Mouse (Mus musculus) lung, embryonic 16.5 days (tissue): ENCODE data around the gene Pcnx. TPM values are rescaled to one million over a fixed set of nuclear protein-coding genes. Genes with fewer than 3 reads are reported as not detected.

Source experiments
- ATAC-seq: fragments of 200-750 bp; cut with Nextera tagmentation; 2 replicates; pipeline ENCODE4 v1.8.0; 2017; ENCODE audit warnings: low read depth, mild to moderate bottlenecking, moderate library complexity
- H3K27ac ChIP-seq: fragments of 300-500 bp; sonication (generic); 2 replicates; pipeline ENCODE4 v1.5.1; 2014; ENCODE audit warnings: mild to moderate bottlenecking, control low read depth, low read length
- H3K27me3 ChIP-seq: fragments of 300-500 bp; sonication (generic); 2 replicates; pipeline ENCODE4 v1.6.1; 2014; ENCODE audit warnings: low read depth, low read length, mixed read lengths; ENCODE audit not compliant: control insufficient read depth, insufficient read depth
- H3K36me3 ChIP-seq: fragments of 300-500 bp; sonication (generic); 2 replicates; pipeline ENCODE4 v1.6.1; 2014; ENCODE audit warnings: low read length; ENCODE audit not compliant: control insufficient read depth, insufficient read depth
- H3K4me1 ChIP-seq: fragments of 300-500 bp; sonication (generic); replicated peaks from 2 replicates; pipeline ENCODE4 v1.6.1; 2014; ENCODE audit warnings: low read length, mixed read lengths; ENCODE audit not compliant: control insufficient read depth, insufficient read depth
- H3K4me2 ChIP-seq: fragments of 300-500 bp; sonication (generic); 2 replicates; pipeline ENCODE4 v1.6.1; 2014; ENCODE audit warnings: low read depth, low read length, control low read depth
- H3K4me3 ChIP-seq: fragments of 300-500 bp; sonication (generic); 2 replicates; pipeline ENCODE4 v1.5.1; 2014; ENCODE audit warnings: mild to moderate bottlenecking, low read length, control low read depth
- H3K9ac ChIP-seq: fragments of 300-500 bp; sonication (generic); 2 replicates; pipeline ENCODE4 v1.6.1; 2014; ENCODE audit warnings: low read length, control low read depth
- H3K9me3 ChIP-seq: fragments of 300-500 bp; sonication (generic); 2 replicates; pipeline ENCODE4 v1.6.1; 2016; ENCODE audit warnings: low read length; ENCODE audit not compliant: control insufficient read depth
- WGBS: fragments of 180-500 bp; shearing (Covaris S2); extraction: QIAGEN DNeasy Blood & Tissue Kit; methylation state at CpG from one replicate; pipeline ENCODE4 v1.1.7; 2014; 5-methylcytosine and 5-hydroxymethylcytosine counted together
- polyA plus RNA-seq: library from polyadenylated mRNA; unstranded; fragments of >200 nt; fragmentation: Nextera tagmentation; extraction: Ambion mirVana; gene quantifications from 2 replicates; pipeline ENCODE4 v1.2.1, GENCODE M21; 2015

The Pcnx gene
- polyA plus RNA-seq, 1 experiment from 2014 or later: 15.2 TPM

DNA sequence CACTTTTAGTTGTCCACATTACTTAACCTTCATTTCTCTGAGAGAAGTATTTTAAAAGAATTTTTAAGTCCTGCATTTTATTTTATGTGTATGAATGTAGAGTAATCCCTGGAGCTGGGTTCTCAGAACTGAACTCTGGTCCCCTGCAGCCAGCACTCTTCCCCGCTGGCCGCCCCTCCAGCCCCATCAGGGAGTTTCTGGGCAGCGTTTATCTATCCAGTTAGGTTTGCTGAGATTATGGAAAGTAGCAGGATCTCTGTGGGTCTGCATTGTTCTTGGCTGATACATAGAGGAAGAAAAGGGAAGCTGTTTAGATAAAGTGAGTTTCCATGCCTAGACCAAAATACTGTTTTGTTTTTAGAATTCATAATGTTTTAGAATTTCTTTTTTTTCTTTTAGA is 63.0 kb downstream of the Pcnx start:
- no peaks in the 10 kb centered on the region for H3K27me3 ChIP-seq
- no peak overlapping the region for H3K27ac ChIP-seq
- peaks cover 8% of the 10 kb centered on the region for H3K36me3 ChIP-seq
- no peak for ATAC-seq
- WGBS: 54% methylated on average over 3 of the region's 3 CpGs
- no peak overlapping the region for H3K9ac ChIP-seq
- H3K4me2 ChIP-seq: no peak overlapping the region
- H3K4me3 ChIP-seq: no peak overlapping the region
- peaks cover 11% of the 10 kb centered on the region for H3K4me1 ChIP-seq
- no peaks in the 10 kb centered on the region for H3K9me3 ChIP-seq

DNA sequence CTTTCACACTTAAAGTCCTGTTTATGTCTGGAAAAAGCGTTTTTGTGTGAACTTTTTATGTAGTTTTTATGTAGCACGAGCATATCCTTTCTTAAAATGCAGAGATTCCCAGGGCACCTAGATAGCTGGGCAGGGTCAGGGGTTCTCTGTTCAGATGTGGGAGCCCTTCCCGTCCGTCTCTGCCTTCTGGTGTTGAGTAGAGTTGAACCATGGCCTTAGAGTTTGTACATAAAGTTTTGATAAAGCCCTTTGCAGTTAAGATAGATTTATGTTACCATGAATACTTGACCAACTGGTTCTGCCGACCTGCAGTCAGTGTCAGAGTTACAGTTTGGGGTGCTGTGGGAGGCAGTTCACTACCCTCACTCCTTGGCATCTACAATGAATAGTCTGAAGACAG is 67.3 kb downstream of the Pcnx start:
- ATAC-seq: no peak
- H3K4me3 ChIP-seq: no peak overlapping the region
- no peak overlapping the region for H3K4me2 ChIP-seq
- H3K9me3 ChIP-seq: no peaks in the 10 kb centered on the region
- H3K27me3 ChIP-seq: no peaks in the 10 kb centered on the region
- H3K36me3 ChIP-seq: 0 out of 2 replicates have a peak, but pooled peaks cover 1% of the 10 kb centered on the region
- 64% methylated on average over 5 of the region's 5 CpGs for WGBS
- H3K27ac ChIP-seq: peak overlapping the region; percentile 45
- no peak overlapping the region for H3K9ac ChIP-seq
- peaks cover 14% of the 10 kb centered on the region for H3K4me1 ChIP-seq

DNA sequence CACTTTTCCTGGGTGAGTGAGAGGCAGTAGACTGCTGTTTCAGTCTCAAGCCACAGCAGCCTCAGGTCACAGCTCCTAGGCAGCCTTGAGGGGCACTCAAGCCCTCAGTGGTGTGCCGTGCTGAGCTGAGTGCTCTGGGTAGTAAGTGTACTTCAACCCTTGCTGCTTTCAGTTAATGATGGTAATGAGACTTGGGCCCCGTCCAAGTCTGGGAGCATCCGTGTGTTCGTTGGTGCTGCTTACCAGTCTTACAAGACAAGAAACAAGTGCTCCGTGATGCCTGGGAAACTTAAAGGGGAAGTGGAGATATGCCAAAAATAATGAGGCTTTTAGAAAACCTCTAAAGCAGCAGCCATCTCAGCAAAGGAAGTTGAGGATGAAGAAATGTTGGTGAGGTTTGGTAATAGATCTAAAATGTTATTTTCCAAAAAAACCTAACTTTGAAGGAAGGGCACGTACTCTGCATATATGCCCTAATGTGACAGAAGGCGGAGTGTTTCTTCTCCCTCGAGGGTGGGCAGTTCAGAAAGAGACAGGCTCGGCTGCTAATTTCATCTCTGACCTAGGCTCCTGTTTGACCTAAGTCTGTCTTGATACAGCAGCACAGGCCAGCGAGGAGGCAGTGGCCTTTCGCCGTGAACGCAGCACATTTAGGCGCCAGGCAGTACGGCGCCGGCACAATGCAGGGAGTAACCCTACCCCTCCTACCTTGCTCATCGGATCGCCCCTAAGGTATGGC is 68.0 kb downstream of the Pcnx start:
- WGBS: 66% methylated on average over 19 of the region's 19 CpGs
- Histone ChIP-seq H3K4me1 (peaks cover 11% of the 10 kb centered on the region), H3K27ac (peak overlapping the region; percentile 45), H3K36me3 (0 out of 2 replicates have a peak, but pooled peaks cover 2% of the 10 kb centered on the region), H3K4me3 (no peak overlapping the region), H3K4me2 (no peak overlapping the region), H3K9ac (no peak overlapping the region), H3K27me3 (no peaks in the 10 kb centered on the region), H3K9me3 (no peaks in the 10 kb centered on the region)
- peak; percentile 72 for ATAC-seq

DNA sequence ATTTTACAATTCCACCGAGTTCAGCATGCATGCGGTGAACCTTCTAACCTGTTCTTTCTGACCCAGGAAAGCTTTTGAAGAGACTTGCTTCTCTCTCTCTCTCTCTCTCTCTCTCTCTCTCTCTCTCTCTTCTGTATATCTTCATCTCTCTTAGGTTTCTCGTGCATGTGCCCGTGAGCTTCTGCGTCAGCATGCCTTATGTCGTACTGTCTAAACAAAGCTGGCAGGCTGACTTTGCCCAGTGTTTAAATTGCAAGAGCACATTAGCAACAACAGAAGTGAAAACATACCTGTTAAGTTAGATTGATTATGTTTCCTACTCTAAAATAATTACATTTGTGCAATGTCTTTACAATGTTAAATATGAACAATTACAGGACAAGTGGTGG is 68.6 kb downstream of the Pcnx start:
- no peaks in the 10 kb centered on the region for H3K9me3 ChIP-seq
- H3K9ac ChIP-seq: no peak overlapping the region
- H3K4me1 ChIP-seq: peaks cover 11% of the 10 kb centered on the region
- no peak overlapping the region for H3K4me3 ChIP-seq
- H3K27me3 ChIP-seq: no peaks in the 10 kb centered on the region
- 55% methylated on average over 6 of the region's 6 CpGs for WGBS
- peaks cover 5% of the 10 kb centered on the region for H3K36me3 ChIP-seq
- no peak overlapping the region for H3K4me2 ChIP-seq
- H3K27ac ChIP-seq: no peak overlapping the region
- ATAC-seq: no peak

DNA sequence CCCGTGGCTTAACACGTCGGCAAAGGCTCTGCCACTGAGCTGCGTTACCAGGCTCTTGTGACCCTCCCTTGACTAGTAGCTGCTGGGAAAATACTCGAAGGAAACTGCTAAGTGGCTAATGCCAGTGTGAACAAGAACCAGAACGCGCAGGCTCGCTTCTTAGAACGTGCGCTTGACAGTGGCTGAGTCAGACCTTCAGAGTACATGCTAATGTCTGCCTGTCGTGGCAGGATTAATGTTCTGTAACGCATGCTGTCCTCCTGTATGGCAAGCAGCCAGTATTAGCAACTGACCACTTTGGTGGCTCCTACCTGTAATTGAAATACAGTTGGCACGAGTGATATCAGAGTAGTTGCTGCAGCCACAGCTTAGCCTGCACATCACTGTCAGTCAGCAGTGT is 72.2 kb downstream of the Pcnx start:
- peaks cover 6% of the 10 kb centered on the region for H3K36me3 ChIP-seq
- 60% methylated on average over 13 of the region's 13 CpGs for WGBS
- peaks cover 7% of the 10 kb centered on the region for H3K4me1 ChIP-seq
- no peak overlapping the region for H3K9ac ChIP-seq
- H3K4me2 ChIP-seq: no peak overlapping the region
- no peak for ATAC-seq
- H3K27me3 ChIP-seq: no peaks in the 10 kb centered on the region
- H3K4me3 ChIP-seq: no peak overlapping the region
- no peak overlapping the region for H3K27ac ChIP-seq
- H3K9me3 ChIP-seq: no peaks in the 10 kb centered on the region

DNA sequence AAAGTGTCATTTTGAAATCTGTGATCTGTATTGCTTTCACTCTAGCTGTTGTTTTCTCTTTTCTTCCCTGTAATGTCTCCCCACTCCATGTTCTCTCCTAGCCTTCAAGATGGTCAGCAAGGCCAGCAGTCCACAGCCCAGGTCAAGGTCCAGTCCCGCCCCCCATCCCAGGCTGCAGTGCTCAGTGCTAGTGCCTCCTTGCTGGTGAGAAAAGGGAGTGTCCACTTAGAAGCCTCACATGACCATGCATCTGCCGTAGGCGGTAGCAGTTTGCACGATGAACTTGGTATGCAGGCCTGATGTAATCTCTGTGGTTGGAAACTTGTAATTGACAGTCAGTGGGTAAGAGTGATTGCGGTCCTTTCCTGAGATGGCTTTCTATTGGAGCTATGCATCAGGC is 73.6 kb downstream of the Pcnx start:
- Histone ChIP-seq H3K4me3 (no peak overlapping the region), H3K27me3 (no peaks in the 10 kb centered on the region), H3K27ac (no peak overlapping the region), H3K4me2 (no peak overlapping the region), H3K9ac (no peak overlapping the region), H3K9me3 (no peaks in the 10 kb centered on the region), H3K4me1 (no peaks in the 10 kb centered on the region), H3K36me3 (peaks cover 6% of the 10 kb centered on the region)
- ATAC-seq: no peak
- WGBS: 83% methylated on average over 5 of the region's 5 CpGs

DNA sequence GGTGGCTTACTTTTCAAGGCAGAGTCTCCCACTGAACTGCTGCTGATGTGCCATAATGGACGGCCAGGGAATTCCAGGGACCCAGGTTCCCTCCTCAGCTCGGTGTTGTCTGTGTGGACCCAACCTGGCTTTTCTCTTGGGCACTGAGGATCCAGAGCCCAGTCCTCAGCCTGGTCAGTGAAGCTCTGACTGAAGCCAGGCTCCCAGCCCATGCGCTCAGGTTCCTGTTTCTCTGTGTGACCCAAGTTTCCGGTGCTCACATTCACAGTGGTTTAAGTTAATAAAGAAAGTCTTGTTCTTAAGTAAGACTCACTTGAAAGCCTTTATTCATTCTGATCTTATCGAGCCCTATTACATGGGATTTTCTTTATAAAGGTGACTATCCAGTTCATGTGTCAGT is 74.7 kb downstream of the Pcnx start:
- H3K4me1 ChIP-seq: no peaks in the 10 kb centered on the region
- no peak overlapping the region for H3K9ac ChIP-seq
- no peak overlapping the region for H3K27ac ChIP-seq
- ATAC-seq: no peak
- WGBS: 86% methylated on average over 5 of the region's 5 CpGs
- H3K36me3 ChIP-seq: peaks cover 6% of the 10 kb centered on the region
- H3K9me3 ChIP-seq: no peaks in the 10 kb centered on the region
- no peaks in the 10 kb centered on the region for H3K27me3 ChIP-seq
- H3K4me3 ChIP-seq: no peak overlapping the region
- no peak overlapping the region for H3K4me2 ChIP-seq

DNA sequence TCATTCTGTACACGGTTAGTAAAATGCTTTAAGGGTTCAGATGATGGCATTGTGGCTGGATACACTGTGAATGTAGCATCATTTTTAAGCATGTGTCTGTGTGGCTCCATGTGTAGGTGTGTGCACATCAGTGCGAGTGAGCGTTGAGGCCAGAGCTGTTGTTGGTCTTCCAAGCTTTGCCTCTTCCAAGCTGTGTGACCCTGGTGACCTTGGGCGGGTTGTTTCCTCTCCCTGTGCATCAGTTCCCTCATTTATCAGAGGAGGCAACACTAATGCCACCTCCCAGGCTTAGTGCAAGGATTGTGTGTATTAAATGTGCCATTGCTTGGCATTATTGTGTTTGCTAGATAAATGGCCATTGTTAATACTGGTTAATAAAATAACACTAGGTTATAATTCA is 76.2 kb downstream of the Pcnx start:
- ATAC-seq: no peak

DNA sequence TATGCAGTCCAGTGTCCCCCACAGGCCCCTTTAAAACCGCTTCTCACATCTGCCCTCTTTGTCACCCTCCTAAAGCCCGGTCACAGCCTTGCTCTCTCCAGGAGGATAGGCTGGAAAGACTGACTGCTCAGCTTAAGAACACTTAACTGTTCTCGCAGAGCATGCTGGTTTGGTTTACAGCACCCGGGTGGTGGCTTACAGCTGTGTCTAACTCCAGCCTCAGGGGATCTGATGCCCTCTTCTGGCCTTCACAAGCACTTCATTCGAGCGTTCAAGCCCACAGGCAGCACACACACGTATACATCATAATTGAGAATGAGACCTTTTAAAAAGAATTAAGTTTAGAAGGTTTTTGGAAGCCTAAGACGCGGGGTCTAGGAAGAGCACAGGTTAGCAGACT is 81.4 kb downstream of the Pcnx start:
- Histone ChIP-seq H3K9ac (no peak overlapping the region), H3K9me3 (no peaks in the 10 kb centered on the region), H3K27ac (no peak overlapping the region), H3K4me2 (no peak overlapping the region), H3K36me3 (no peaks in the 10 kb centered on the region), H3K4me1 (peaks cover 9% of the 10 kb centered on the region), H3K4me3 (no peak overlapping the region), H3K27me3 (no peaks in the 10 kb centered on the region)
- 82% methylated on average over 9 of the region's 9 CpGs for WGBS
- no peak for ATAC-seq

More for the DNA sequence above, 76.2 kb downstream of the Pcnx start:
- H3K4me2 ChIP-seq: no peak overlapping the region
- H3K27ac ChIP-seq: no peak overlapping the region
- no peaks in the 10 kb centered on the region for H3K9me3 ChIP-seq
- no peaks in the 10 kb centered on the region for H3K27me3 ChIP-seq
- 72% methylated on average over 4 of the region's 4 CpGs for WGBS
- no peak overlapping the region for H3K4me3 ChIP-seq
- no peak overlapping the region for H3K9ac ChIP-seq
- H3K36me3 ChIP-seq: peaks cover 6% of the 10 kb centered on the region
- H3K4me1 ChIP-seq: no peaks in the 10 kb centered on the region
